Mouse (Mus musculus) midbrain, embryonic 14.5 days (tissue): ENCODE results near the gene Tcaf2. TPM values are rescaled to one million over a fixed set of nuclear protein-coding genes. Genes with fewer than 3 reads are reported as not detected.

Source experiments
- ATAC-seq: fragments of 200-750 bp; cut with Nextera tagmentation; 2 replicates; pipeline ENCODE4 v1.8.0; 2017; ENCODE audit warnings: moderate number of reproducible peaks, moderate library complexity; ENCODE audit not compliant: low FRiP score, low TSS enrichment
- DNase-seq: peaks from one replicate; pipeline ENCODE4 v3.0.0-alpha.2; 2015
- H3K27ac ChIP-seq: fragments of 300-500 bp; sonication (generic); replicated peaks from 2 replicates; pipeline ENCODE4 v1.5.1; 2014; ENCODE audit warnings: mild to moderate bottlenecking, low read depth, low read length, moderate library complexity
- H3K27me3 ChIP-seq: fragments of 300-500 bp; sonication (generic); 2 replicates; pipeline ENCODE4 v1.6.1; 2014; ENCODE audit warnings: low read length, control low read depth, mixed read lengths; ENCODE audit not compliant: control insufficient read depth, insufficient read depth
- H3K36me3 ChIP-seq: fragments of 300-500 bp; sonication (generic); 2 replicates; pipeline ENCODE4 v1.6.1; 2014; ENCODE audit warnings: low read length, control low read depth; ENCODE audit not compliant: control insufficient read depth, insufficient read depth
- H3K4me1 ChIP-seq: fragments of 300-500 bp; sonication (generic); 2 replicates; pipeline ENCODE4 v1.6.1; 2014; ENCODE audit warnings: mild to moderate bottlenecking, antibody characterized with exemption, low read length, control low read depth; ENCODE audit not compliant: control insufficient read depth, insufficient read depth
- H3K4me2 ChIP-seq: fragments of 300-500 bp; sonication (generic); 2 replicates; pipeline ENCODE4 v1.6.1; 2014; ENCODE audit warnings: mild to moderate bottlenecking, low read length, moderate library complexity
- H3K4me3 ChIP-seq: fragments of 300-500 bp; sonication (generic); replicated peaks from 2 replicates; pipeline ENCODE4 v1.5.1; 2014; ENCODE audit warnings: low read depth, low read length
- H3K9ac ChIP-seq: fragments of 300-500 bp; sonication (generic); replicated peaks from 2 replicates; pipeline ENCODE4 v1.6.1; 2014; ENCODE audit warnings: mild to moderate bottlenecking, low read length, moderate library complexity
- H3K9me3 ChIP-seq: fragments of 300-500 bp; sonication (generic); 2 replicates; pipeline ENCODE4 v1.6.1; 2016; ENCODE audit warnings: low read length, control low read depth, mixed read lengths; ENCODE audit not compliant: control insufficient read depth
- WGBS: fragments of 180-500 bp; shearing (Covaris S2); extraction: QIAGEN DNeasy Blood & Tissue Kit; methylation state at CpG from one replicate; pipeline ENCODE4 v1.1.7; 2014; 5-methylcytosine and 5-hydroxymethylcytosine counted together
- polyA plus RNA-seq: library from polyadenylated mRNA; unstranded; fragments of >200 nt; fragmentation: Nextera tagmentation; extraction: Ambion mirVana; gene quantifications from 2 replicates; pipeline ENCODE4 v1.2.1, GENCODE M21; 2014

The Tcaf2 gene
- 0.46 and 0.93 TPM in 2 replicates for polyA plus RNA-seq

GRCm38 (mm10) chr6:42644912-42645549 is at the start of gene Tcaf2:
Gene Tcaf2 (minus strand): TSS chr6:42645254.
- Histone ChIP-seq H3K27ac (no peak within 1 kb of the TSS), H3K27me3 (no peaks in the 10 kb centered on the region), H3K4me3 (peak within 1 kb of the TSS; percentile 36), H3K9ac (peak within 1 kb of the TSS; percentile 32), H3K4me2 (peak within 1 kb of the TSS; percentile 63), H3K9me3 (no peaks in the 10 kb centered on the region), H3K4me1 (0 out of 2 replicates have a peak, but pooled peaks cover 5% of the 10 kb centered on the region), H3K36me3 (no peaks in the 10 kb centered on the region)
- WGBS = under 1% methylated on average over 23 of the region's 23 CpGs
- peak; percentile 95 for ATAC-seq
- peak; percentile 85 for DNase-seq

GRCm38 (mm10) chr6:42692517-42693190 is 47.6 kb upstream of the Tcaf2 start:
- ATAC-seq (peak; percentile 92), DNase-seq (peak; percentile 92)
- Histone ChIP-seq H3K9me3 (no peaks in the 10 kb centered on the region), H3K27ac (peak overlapping the region; percentile 97), H3K4me3 (peak overlapping the region; percentile 52), H3K27me3 (no peaks in the 10 kb centered on the region), H3K36me3 (peaks cover 6% of the 10 kb centered on the region), H3K4me1 (peaks cover 24% of the 10 kb centered on the region), H3K9ac (peak overlapping the region; percentile 94), H3K4me2 (peak overlapping the region; percentile 60)
- WGBS = under 1% methylated on average over 32 of the region's 32 CpGs

GRCm38 (mm10) chr6:42692154-42692516 is 47.1 kb upstream of the Tcaf2 start:
- ATAC-seq (peak; percentile 88), DNase-seq (peak; percentile 91)
- Histone ChIP-seq H3K36me3 (peaks cover 5% of the 10 kb centered on the region; the same call in 1 of the 2 replicates), H3K4me2 (peak overlapping the region; percentile 60), H3K9ac (peak overlapping the region; percentile 94), H3K27me3 (no peaks in the 10 kb centered on the region), H3K9me3 (no peaks in the 10 kb centered on the region), H3K27ac (peak overlapping the region; percentile 97), H3K4me1 (peaks cover 24% of the 10 kb centered on the region), H3K4me3 (peak overlapping the region; percentile 52)
- WGBS = under 1% methylated on average over 10 of the region's 10 CpGs

GRCm38 (mm10) chr6:42689761-42690160 is 44.7 kb upstream of the Tcaf2 start:
- no peak for ATAC-seq
- Histone ChIP-seq H3K9me3 (no peaks in the 10 kb centered on the region), H3K4me3 (no peak overlapping the region), H3K27me3 (no peaks in the 10 kb centered on the region), H3K36me3 (peaks cover 26% of the 10 kb centered on the region), H3K9ac (no peak overlapping the region), H3K27ac (no peak overlapping the region), H3K4me1 (peaks cover 22% of the 10 kb centered on the region), H3K4me2 (no peak overlapping the region)
- no peak for DNase-seq

- Histone ChIP-seq H3K27ac (no peak overlapping the region), H3K9me3 (no peaks in the 10 kb centered on the region), H3K4me2 (no peak overlapping the region), H3K9ac (no peak overlapping the region), H3K27me3 (no peaks in the 10 kb centered on the region), H3K36me3 (peaks cover 36% of the 10 kb centered on the region), H3K4me3 (no peak overlapping the region), H3K4me1 (peaks cover 17% of the 10 kb centered on the region)
- no peak for DNase-seq
- no peak for ATAC-seq
- WGBS = 91% methylated on average over 5 of the region's 5 CpGs
Measured at GRCm38 (mm10) chr6:42687907-42688306, 42.9 kb upstream of the Tcaf2 start.

GRCm38 (mm10) chr6:42680077-42680476 is 35.0 kb upstream of the Tcaf2 start:
- no peak overlapping the region for H3K4me3 ChIP-seq
- H3K27me3 ChIP-seq = no peaks in the 10 kb centered on the region
- H3K4me1 ChIP-seq = no peaks in the 10 kb centered on the region
- H3K27ac ChIP-seq = no peak overlapping the region
- H3K9me3 ChIP-seq = no peaks in the 10 kb centered on the region
- WGBS = 85% methylated on average over 7 of the region's 7 CpGs
- no peak overlapping the region for H3K9ac ChIP-seq
- peaks cover 76% of the 10 kb centered on the region for H3K36me3 ChIP-seq
- DNase-seq = no peak
- H3K4me2 ChIP-seq = no peak overlapping the region
- no peak for ATAC-seq

GRCm38 (mm10) chr6:42676011-42676410 is 31.0 kb upstream of the Tcaf2 start:
- Histone ChIP-seq H3K27me3 (no peaks in the 10 kb centered on the region), H3K36me3 (peaks cover 91% of the 10 kb centered on the region), H3K4me3 (no peak overlapping the region), H3K9ac (no peak overlapping the region), H3K27ac (no peak overlapping the region), H3K4me1 (no peaks in the 10 kb centered on the region), H3K4me2 (no peak overlapping the region), H3K9me3 (no peaks in the 10 kb centered on the region)
- ATAC-seq = no peak
- WGBS = 97% methylated on average over 3 of the region's 3 CpGs
- DNase-seq = no peak

GRCm38 (mm10) chr6:42671767-42672166 is 26.7 kb upstream of the Tcaf2 start:
- H3K9me3 ChIP-seq = no peaks in the 10 kb centered on the region
- H3K4me3 ChIP-seq = no peak overlapping the region
- no peak overlapping the region for H3K9ac ChIP-seq
- WGBS = 94% methylated on average over 1 of the region's 1 CpGs
- DNase-seq (no peak), ATAC-seq (no peak)
- H3K4me1 ChIP-seq = no peaks in the 10 kb centered on the region
- H3K36me3 ChIP-seq = peaks cover 74% of the 10 kb centered on the region
- H3K27ac ChIP-seq = no peak overlapping the region
- no peak overlapping the region for H3K4me2 ChIP-seq
- no peaks in the 10 kb centered on the region for H3K27me3 ChIP-seq

- Histone ChIP-seq H3K36me3 (peaks cover 34% of the 10 kb centered on the region), H3K9me3 (no peaks in the 10 kb centered on the region), H3K27ac (no peak overlapping the region), H3K4me2 (no peak overlapping the region), H3K4me3 (no peak overlapping the region), H3K9ac (no peak overlapping the region), H3K27me3 (no peaks in the 10 kb centered on the region), H3K4me1 (no peaks in the 10 kb centered on the region)
- 98% methylated on average over 2 of the region's 2 CpGs for WGBS
- no peak for DNase-seq
- no peak for ATAC-seq
Measured at GRCm38 (mm10) chr6:42667722-42668121, 22.7 kb upstream of the Tcaf2 start.
